Mouse (Mus musculus) liver, embryonic 13.5 days (tissue): Measurements from ENCODE around the gene Adipor2. TPM values are rescaled to one million over a fixed set of nuclear protein-coding genes. Genes with fewer than 3 reads are reported as not detected.

Source experiments
- ATAC-seq: fragments of 200-750 bp; cut with Nextera tagmentation; 2 replicates; pipeline ENCODE4 v1.8.0; 2017; ENCODE audit warnings: low read depth, mild to moderate bottlenecking, moderate number of reproducible peaks, moderate library complexity
- DNase-seq: peaks from one replicate; pipeline ENCODE4 v3.0.0; 2022
- H3K27ac ChIP-seq: fragments of 300-500 bp; sonication (generic); 2 replicates; pipeline ENCODE4 v1.5.1; 2015; ENCODE audit warnings: moderate library complexity, mild to moderate bottlenecking, inconsistent platforms
- H3K27me3 ChIP-seq: fragments of 300-500 bp; sonication (generic); 2 replicates; pipeline ENCODE4 v1.6.1; 2015; ENCODE audit warnings: mild to moderate bottlenecking, inconsistent platforms
- H3K36me3 ChIP-seq: fragments of 300-500 bp; sonication (generic); 2 replicates; pipeline ENCODE4 v1.6.1; 2015; ENCODE audit warnings: mild to moderate bottlenecking, inconsistent platforms
- H3K4me1 ChIP-seq: fragments of 300-500 bp; sonication (generic); replicated peaks from 2 replicates; pipeline ENCODE4 v1.6.1; 2015; ENCODE audit warnings: inconsistent platforms
- H3K4me2 ChIP-seq: fragments of 300-500 bp; sonication (generic); 2 replicates; pipeline ENCODE4 v1.6.1; 2015; ENCODE audit warnings: inconsistent platforms, mild to moderate bottlenecking, moderate library complexity
- H3K4me3 ChIP-seq: fragments of 300-500 bp; sonication (generic); replicated peaks from 2 replicates; pipeline ENCODE4 v1.5.1; 2015; ENCODE audit warnings: mild to moderate bottlenecking, inconsistent platforms
- H3K9ac ChIP-seq: fragments of 300-500 bp; sonication (generic); 2 replicates; pipeline ENCODE4 v1.6.1; 2015; ENCODE audit warnings: mild to moderate bottlenecking, inconsistent platforms
- H3K9me3 ChIP-seq: fragments of 300-500 bp; sonication (generic); replicated peaks from 2 replicates; pipeline ENCODE4 v1.6.1; 2016; ENCODE audit warnings: inconsistent platforms
- WGBS: fragments of 180-500 bp; shearing (Covaris S2); methylation state at CpG from one replicate; pipeline ENCODE4 v1.1.7; 2015; ENCODE audit not compliant: insufficient replicate concordance; 5-methylcytosine and 5-hydroxymethylcytosine counted together
- polyA plus RNA-seq: library from polyadenylated mRNA; unstranded; fragments of >200 nt; fragmentation: Nextera tagmentation; extraction: Ambion mirVana; gene quantifications from 2 replicates; pipeline ENCODE4 v1.2.1, GENCODE M21; 2015

The Adipor2 gene
- polyA plus RNA-seq, 1 experiment from 2014 or later: 33.3 TPM

DNA sequence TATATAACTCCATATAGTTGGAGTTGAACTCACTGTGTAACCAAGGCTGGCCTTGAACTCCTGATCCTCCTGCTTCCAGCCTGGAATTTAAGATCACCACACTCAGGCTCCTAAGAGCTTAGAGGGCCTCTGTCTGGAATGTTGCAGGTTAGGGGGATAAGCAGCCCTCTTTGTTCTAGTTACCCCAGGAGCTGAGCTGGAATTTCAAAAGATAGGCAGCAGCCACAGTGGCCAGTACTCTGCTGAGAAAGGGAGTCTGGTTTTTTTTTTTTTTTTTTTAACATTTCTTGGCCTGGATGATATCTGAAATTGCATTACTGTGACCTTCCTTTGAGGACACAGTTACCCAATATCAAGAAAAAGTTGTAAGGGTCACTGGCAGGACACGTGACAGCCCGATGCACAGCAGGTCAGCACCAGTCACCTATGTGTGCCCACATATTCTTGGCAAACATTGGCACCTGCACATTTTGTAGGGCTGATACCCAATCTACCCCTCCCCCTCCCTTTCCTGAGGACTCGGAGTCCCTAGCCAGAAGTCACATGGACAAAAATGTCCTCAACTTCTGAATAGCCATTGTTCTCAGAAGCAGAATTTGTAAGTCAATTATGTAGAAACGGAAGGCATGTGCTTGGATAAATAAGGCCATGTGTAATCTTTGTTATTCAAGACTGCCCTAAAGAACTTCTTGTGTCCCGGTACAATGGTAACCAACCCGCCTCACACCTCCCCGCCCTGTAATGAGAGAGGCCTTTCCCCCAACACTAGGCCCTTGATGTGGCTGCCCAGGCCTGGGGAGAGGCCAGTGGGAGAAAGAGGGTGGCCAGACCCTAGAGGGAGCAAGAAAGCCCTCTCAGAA, 1.1 kb upstream of the Adipor2 start:
- no peak overlapping the region for H3K4me3 ChIP-seq
- H3K9ac ChIP-seq: no peak overlapping the region
- no peaks in the 10 kb centered on the region for H3K36me3 ChIP-seq
- H3K4me2 ChIP-seq: no peak overlapping the region
- no peak overlapping the region for H3K27ac ChIP-seq
- no peaks in the 10 kb centered on the region for H3K27me3 ChIP-seq
- ATAC-seq (no peak), DNase-seq (no peak)
- peaks cover 24% of the 10 kb centered on the region for H3K4me1 ChIP-seq
- 72% methylated on average over 7 of the region's 7 CpGs for WGBS
- H3K9me3 ChIP-seq: no peaks in the 10 kb centered on the region

DNA sequence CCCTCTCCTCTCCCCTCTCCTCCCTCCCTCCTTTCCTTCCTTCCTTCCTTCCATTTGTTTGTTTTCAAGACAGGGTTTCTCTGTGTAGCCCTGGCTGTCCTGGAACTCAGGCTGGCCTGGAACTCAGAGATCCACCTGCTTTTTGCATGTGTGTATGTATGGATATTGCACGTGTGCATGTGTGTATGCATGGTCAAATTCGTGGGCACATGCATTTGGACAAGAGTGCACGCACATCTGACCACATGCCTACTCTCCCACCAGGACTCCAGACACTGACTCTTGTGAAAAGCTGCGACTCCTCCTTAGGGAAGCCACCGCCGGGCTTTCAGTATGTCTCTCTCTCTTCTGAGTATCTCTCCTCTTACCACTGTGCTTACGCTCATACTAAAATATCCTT, 317 bp upstream of the Adipor2 start:
- no peaks in the 10 kb centered on the region for H3K9me3 ChIP-seq
- ATAC-seq (no peak; the same call in 1 of the 2 replicates), DNase-seq (no peak)
- WGBS: 67% methylated on average over 7 of the region's 7 CpGs
- no peak overlapping the region for H3K4me2 ChIP-seq
- no peaks in the 10 kb centered on the region for H3K36me3 ChIP-seq
- peaks cover 24% of the 10 kb centered on the region for H3K4me1 ChIP-seq
- H3K27me3 ChIP-seq: no peaks in the 10 kb centered on the region
- no peak overlapping the region for H3K9ac ChIP-seq
- no peak overlapping the region for H3K27ac ChIP-seq
- no peak overlapping the region for H3K4me3 ChIP-seq

DNA sequence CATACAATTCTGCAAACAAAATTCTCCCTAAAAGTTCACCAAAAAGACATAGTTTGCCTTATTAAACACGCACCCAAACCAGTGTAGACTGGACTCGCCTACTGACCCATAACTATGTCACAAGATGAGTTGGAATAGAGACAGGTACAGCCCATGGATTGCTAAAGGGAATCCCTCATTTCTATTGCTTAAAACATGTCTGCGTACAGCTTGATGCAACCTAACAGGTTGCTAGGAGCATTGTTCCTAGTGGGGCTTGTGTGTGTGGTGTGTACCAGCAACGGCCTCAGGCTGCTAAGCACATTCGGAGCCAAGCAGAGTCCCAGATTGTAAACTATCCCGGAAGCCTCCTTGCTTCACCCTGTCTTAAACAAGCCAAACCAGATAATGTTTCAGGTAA, 861 bp downstream of the Adipor2 start:
- Histone ChIP-seq H3K4me3 (no peak overlapping the region), H3K27ac (no peak overlapping the region), H3K4me1 (peaks cover 24% of the 10 kb centered on the region), H3K9ac (no peak overlapping the region), H3K4me2 (peak overlapping the region; percentile 64), H3K36me3 (no peaks in the 10 kb centered on the region), H3K27me3 (no peaks in the 10 kb centered on the region), H3K9me3 (no peaks in the 10 kb centered on the region)
- WGBS: 51% methylated on average over 6 of the region's 6 CpGs
- no peak for ATAC-seq
- DNase-seq: no peak

DNA sequence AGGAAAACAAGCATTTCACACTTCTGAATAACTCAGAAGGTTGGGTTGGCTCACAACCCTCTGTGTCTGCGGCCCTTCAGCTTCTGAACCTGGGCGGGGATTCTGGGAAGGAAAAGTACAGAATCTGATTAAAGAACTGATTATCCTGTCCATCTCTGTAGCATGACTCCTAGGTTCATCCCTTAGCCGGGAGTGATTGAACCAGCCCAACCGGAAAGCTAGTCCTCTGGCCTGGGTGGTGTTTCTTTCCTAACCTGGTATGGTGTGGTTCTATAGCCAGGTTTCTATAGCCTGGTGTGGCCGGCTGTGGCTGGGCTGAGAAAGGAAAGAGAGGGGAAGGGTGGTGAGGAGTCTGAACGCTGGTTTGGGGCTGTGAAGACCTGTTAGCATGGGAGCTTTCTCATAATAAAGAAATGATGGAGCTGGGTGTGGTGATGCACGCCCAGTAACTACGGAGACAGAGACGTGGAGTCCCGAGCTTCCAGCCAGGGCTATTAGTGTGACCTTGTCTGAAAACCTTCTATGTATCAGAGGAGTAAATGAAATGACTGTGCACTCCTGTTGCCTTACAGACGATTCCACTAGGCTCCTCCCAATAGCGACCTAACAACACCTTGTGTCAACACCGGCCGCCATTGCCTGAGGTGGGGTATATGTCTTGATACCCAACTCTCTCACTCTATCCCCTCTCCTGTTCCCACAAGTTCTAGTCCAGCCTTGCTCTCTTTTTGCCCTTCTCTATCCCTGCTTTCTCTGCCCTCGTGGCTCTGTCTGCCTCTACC, 3.1 kb downstream of the Adipor2 start:
- Histone ChIP-seq H3K36me3 (no peaks in the 10 kb centered on the region), H3K9me3 (no peaks in the 10 kb centered on the region), H3K4me2 (no peak overlapping the region), H3K4me1 (peaks cover 26% of the 10 kb centered on the region), H3K27ac (no peak overlapping the region), H3K27me3 (no peaks in the 10 kb centered on the region), H3K4me3 (no peak overlapping the region), H3K9ac (no peak overlapping the region)
- no peak for ATAC-seq
- DNase-seq: no peak
- WGBS: 75% methylated on average over 15 of the region's 15 CpGs

DNA sequence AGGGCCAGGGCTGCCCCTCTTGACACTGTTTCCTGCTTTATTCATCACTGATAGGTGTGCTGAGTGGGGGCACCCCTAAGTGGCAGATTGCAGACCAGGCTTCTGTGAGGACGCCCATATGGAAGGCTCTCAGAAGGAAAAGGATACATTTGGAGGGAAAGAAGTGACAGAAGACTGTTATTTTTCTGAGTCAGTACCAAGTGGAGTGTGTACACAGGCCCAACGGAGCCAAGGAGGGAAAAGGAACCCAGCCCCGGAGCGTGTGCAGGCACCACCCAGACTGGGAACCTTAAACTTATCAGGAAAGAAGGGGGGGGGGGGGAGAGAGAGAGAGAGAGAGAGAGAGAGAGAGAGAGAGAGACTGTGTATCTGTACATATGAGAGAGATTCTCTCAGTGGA, 4.9 kb downstream of the Adipor2 start:
- 81% methylated on average over 4 of the region's 4 CpGs for WGBS
- Histone ChIP-seq H3K4me3 (no peak overlapping the region), H3K9me3 (no peaks in the 10 kb centered on the region), H3K27ac (no peak overlapping the region), H3K4me2 (no peak overlapping the region), H3K4me1 (peaks cover 28% of the 10 kb centered on the region), H3K27me3 (no peaks in the 10 kb centered on the region), H3K36me3 (no peaks in the 10 kb centered on the region), H3K9ac (no peak overlapping the region)
- no peak for ATAC-seq
- no peak for DNase-seq

DNA sequence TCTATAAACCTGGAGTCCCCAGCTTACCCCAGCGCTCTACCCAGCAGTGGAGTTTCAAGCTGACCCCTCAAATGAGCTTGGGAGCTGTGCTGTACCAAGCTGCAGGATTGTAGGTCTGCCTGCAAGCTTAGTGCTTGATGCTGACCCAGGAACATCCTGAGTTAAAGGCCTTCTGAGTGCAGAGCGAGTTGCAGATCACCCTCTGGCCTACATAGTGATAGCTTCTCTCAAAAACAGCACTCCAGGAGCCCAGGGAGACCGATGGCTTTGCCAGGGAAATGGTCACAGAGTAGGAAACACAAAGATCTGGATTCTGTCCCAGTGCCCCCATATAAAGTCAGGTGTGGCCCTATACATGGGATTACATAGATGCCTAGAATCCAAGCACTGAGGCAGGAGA, 6.0 kb downstream of the Adipor2 start:
- no peak overlapping the region for H3K4me3 ChIP-seq
- no peaks in the 10 kb centered on the region for H3K27me3 ChIP-seq
- no peaks in the 10 kb centered on the region for H3K36me3 ChIP-seq
- no peak overlapping the region for H3K27ac ChIP-seq
- H3K9ac ChIP-seq: no peak overlapping the region
- no peak overlapping the region for H3K4me2 ChIP-seq
- H3K4me1 ChIP-seq: peaks cover 18% of the 10 kb centered on the region
- 61% methylated on average over 3 of the region's 3 CpGs for WGBS
- no peaks in the 10 kb centered on the region for H3K9me3 ChIP-seq
- DNase-seq (no peak), ATAC-seq (no peak)

DNA sequence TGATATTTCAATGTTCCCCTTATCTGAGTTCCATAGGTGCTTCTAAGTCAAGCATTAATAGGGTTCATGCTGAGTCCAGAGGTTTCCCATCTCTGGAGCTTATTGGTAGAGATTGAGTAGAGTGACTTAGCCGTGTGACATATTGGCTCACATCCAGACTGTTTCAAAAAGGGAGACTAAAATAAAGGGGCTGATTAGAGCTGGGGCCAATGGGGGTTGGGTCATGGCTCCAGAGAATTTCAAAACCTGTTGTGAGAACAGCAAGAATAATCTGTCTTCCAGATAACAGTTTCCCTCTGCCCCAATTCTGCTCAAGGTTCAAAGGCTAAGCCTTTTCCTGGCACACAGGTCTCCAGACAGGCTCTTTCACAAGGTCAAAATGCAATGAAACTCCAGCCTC, 7.7 kb downstream of the Adipor2 start:
- Histone ChIP-seq H3K4me1 (peaks cover 18% of the 10 kb centered on the region), H3K4me3 (no peak overlapping the region), H3K4me2 (no peak overlapping the region), H3K36me3 (no peaks in the 10 kb centered on the region), H3K9me3 (no peaks in the 10 kb centered on the region), H3K27ac (peak overlapping the region; percentile 19; the same call in 1 of the 2 replicates), H3K27me3 (no peaks in the 10 kb centered on the region), H3K9ac (no peak overlapping the region)
- ATAC-seq (peak; percentile 50; the same call in 1 of the 2 replicates), DNase-seq (no peak)
- 40% methylated on average over 1 of the region's 1 CpGs for WGBS

DNA sequence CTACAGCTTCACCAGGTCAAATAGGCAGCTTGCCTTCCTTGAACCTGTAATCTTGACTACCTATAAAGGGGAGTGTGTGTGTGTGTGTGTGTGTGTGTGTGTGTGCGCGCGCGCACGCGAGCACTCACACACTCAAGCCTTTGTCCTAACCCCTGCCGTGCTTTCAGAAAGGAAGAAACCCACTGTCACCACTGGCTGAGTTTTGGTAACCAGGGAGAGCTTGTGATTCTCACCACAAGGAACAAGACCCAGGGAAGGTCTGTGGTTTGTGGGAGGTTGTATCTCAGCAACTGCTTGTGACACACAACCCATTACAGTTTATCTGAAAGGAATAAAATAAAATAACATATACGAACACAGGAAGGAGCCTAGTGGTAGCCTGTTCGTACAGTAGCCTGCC, 8.9 kb downstream of the Adipor2 start:
- Histone ChIP-seq H3K27me3 (no peaks in the 10 kb centered on the region), H3K27ac (no peak overlapping the region), H3K4me3 (no peak overlapping the region), H3K4me1 (peaks cover 18% of the 10 kb centered on the region), H3K9ac (no peak overlapping the region), H3K36me3 (no peaks in the 10 kb centered on the region), H3K9me3 (no peaks in the 10 kb centered on the region), H3K4me2 (no peak overlapping the region)
- WGBS: 50% methylated on average over 9 of the region's 9 CpGs
- no peak for DNase-seq
- ATAC-seq: no peak

DNA sequence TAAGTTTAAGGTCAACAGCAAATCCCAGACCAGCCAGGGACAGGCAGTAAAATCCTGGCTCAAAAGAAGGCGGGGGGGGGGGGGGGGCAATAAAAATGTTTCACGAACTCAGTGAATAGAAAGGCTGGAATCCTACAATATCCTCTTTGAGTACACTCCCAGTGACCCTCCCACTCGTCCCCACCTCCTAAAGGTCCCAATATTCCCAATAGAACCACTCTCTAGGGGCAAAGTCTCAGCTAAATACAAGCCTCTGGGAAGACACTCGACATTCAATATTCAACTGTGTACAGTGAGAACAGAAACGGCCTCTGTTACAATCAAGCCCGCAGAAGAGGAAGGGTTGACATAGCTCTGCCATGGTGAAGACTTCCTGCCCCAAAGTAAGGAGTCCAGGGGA, 9.7 kb downstream of the Adipor2 start:
- WGBS: 37% methylated on average over 6 of the region's 6 CpGs
- ATAC-seq (no peak), DNase-seq (no peak)
- H3K4me2 ChIP-seq: no peak overlapping the region
- no peak overlapping the region for H3K27ac ChIP-seq
- H3K4me1 ChIP-seq: peaks cover 26% of the 10 kb centered on the region
- H3K9me3 ChIP-seq: no peaks in the 10 kb centered on the region
- H3K9ac ChIP-seq: no peak overlapping the region
- no peak overlapping the region for H3K4me3 ChIP-seq
- H3K27me3 ChIP-seq: no peaks in the 10 kb centered on the region
- H3K36me3 ChIP-seq: no peaks in the 10 kb centered on the region

DNA sequence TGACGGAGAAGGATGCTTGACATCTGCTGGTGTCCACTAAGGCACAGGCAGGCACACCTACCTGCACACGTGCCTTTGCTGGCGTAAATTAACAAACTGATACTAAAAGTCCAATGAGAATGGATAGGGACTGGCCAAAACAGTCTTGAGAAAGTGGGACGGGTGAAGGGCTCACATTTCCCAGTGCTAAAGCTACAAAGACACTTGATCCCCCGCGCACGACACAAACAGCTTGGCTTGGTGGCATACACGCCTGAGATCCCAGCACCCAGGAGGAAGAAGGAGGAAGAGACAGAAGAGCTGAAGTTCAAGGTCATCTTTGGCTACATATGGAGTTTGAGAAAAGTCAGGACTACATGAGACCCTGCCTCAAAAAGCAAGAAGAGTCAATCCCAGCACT, 11.0 kb downstream of the Adipor2 start:
- Histone ChIP-seq H3K27me3 (no peaks in the 10 kb centered on the region), H3K36me3 (no peaks in the 10 kb centered on the region), H3K27ac (no peak overlapping the region), H3K9me3 (no peaks in the 10 kb centered on the region), H3K4me1 (peaks cover 37% of the 10 kb centered on the region), H3K4me2 (no peak overlapping the region), H3K9ac (no peak overlapping the region), H3K4me3 (no peak overlapping the region)
- 80% methylated on average over 8 of the region's 8 CpGs for WGBS
- no peak for DNase-seq
- ATAC-seq: no peak

DNA sequence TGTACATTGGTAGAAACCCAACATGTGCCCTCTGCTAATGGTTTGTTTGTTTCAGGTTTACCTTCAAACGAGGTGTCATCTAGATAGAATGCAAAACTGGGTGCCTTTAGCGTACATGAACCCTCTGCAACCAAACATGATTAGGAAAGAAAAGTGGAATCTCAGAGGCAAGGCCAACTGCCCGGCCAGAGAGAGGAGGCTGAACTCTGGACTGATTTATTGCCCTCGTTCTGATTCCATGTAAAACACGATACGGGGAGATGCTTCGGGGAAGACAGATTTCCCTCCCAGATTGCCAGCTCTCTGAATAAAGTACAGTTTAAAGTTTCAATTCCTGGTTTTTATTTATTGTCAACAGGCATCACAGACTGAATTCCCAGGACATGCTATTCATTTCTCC, 12.2 kb downstream of the Adipor2 start:
- 73% methylated on average over 7 of the region's 7 CpGs for WGBS
- H3K4me2 ChIP-seq: no peak overlapping the region
- no peak for DNase-seq

More for the DNA sequence above, 12.2 kb downstream of the Adipor2 start:
- ATAC-seq: no peak
- H3K27ac ChIP-seq: no peak overlapping the region
- H3K4me3 ChIP-seq: no peak overlapping the region
- no peaks in the 10 kb centered on the region for H3K36me3 ChIP-seq
- H3K27me3 ChIP-seq: no peaks in the 10 kb centered on the region
- H3K9ac ChIP-seq: no peak overlapping the region
- H3K4me1 ChIP-seq: peaks cover 35% of the 10 kb centered on the region
- H3K9me3 ChIP-seq: no peaks in the 10 kb centered on the region
